Mouse (Mus musculus) c-Kit-positive CD71-negative TER-119-negative erythroid progenitor cells, embryonic 14.5 days (primary cell): ENCODE data around the gene Afmid.
"Not testable (repeated sequence)": the region's sequence is repeated elsewhere in the genome, so short reads cannot be mapped to it uniquely, and the experiment has no call there.

Experiments used
- DNase-seq: peaks from one replicate; pipeline ENCODE4 v3.0.0-alpha.2; 2013; ENCODE audit warnings: low read depth

Afmid gene

DNA sequence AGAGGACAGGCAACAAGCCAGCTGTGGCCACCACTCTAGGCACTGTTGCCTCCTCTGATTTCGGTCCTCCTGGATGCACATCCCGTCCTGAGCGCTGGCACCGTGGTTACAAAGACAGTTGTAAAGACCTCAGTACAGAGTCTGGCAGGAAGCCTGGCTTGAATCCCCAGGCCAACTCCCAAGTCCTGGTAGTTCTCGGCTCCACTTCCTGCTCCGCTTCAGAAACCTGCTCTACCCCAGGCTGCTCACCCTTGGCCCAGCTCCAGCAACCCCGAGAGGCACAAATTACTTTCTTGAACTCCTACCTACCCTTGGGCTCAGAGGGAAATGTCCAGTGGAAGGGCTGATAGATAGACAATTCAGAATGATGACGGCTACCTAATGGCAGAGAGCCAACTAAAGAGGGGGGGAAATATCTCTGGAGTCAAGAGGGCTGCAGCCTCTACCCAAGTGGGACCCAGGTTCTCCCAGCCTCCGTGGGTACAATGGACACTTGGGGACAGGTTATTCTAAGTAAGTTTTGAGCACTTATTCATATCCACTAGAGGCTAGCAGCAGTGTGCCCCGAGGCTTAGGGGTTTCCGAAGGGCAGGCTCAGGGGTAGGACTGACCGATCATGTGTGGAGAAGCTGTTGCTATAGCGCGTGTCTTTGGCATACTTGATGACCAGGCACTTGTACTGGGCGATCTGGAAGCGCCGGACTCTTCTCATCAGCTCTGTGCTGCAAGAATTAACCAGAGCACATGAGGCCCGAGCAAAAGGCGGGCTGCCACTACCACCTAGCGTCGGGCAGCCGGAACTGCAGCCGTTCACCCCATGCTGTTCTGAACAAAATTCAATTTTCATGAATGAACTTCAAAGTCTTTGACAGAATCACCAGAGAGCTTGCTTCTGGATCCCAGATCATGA is 1.4 kb upstream of the Afmid start:
- DNase-seq, result no peak

DNA sequence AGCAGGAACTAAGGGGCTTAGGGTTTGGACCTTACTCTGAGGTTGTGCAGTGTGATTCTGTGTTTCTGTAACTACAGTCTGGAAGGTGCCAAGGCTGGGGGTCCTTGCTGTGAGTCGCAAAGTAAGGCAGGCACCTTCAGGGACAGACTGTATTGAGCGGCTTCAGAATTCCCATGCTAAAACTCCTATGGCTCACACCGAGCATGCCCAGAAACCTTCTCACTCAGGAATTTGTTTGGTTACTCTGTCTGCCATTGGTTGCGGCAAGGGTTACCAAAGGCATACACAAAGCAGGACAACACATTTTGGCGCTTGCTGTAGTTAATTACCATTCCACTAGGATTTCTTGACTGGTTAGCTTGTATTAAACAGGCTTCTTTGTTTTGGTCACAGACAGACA is 440 bp downstream of the Afmid start:
- no peak for DNase-seq

DNA sequence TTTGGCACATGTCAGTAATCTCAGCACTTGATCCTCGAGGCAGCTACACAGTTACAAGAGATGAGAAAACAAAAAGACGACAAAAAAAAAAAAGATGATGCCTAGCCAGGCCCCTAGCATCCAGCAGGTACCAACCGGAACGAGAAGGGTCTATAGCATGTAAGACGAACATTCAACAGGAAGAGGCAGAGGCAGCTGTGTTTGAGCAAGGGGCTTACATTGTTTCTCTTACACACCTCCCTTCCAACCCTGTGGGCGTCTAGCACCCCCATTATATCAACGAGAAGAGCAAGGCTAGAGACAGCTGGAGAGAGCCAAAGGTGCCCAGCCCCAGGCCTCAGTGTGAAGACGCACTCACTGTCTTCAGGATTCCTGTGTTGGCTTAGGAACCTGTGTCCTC is 1.2 kb downstream of the Afmid start:
- no peak for DNase-seq

DNA sequence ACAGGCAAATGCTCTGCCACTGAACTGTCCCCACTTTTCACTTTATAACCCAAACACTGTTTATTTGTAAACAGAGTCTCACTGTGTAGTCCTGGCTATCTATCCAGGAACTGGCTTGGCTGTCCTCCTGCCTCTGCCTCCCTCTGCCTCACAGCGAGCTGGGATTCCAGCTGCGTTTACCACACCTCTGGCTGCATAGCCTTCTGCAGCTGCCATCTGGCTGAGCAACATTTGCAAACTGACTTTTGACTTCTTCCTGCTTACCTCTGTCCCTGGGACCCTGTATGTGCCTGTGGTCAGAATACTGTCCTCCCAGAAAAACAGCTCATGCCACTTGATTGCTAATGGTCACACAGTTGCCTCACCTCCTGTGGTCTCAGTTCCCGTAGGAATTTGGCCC is 1.7 kb downstream of the Afmid start:
- no peak for DNase-seq

DNA sequence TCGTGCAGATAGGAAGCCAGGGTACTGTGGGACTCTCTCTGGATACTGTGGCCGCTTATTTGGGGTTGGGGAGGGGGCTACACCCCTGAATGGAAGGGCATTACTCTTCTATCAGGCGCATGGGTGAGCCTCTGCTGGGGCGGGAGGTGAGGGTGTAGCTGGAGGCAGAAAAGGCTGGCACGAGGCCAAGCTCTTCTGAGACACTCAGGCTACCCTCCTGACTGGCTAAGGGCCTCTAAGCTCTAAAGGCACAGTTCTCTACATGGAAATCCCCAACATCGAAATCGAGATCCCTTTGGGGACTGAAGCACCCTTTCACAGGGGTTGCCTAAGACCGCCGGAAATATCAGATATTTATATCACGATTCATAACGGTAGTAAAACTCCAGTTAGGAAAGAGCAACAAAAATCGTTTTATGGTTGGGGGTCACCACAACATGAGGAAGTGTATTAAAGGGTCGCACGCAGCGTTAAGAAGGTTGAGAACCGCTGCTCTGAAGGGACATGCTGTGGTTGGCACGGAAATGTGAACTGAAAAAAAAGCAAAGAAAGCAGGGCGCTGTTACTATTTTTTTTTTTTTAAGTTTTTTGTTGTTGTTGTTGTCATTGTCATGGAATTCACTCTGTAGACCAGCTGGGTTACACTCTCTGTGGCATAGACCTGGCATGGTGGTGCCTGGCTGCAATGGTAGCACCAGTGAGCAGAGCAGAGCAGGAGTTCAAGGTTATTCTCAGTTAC is 2.6 kb downstream of the Afmid start:
- DNase-seq, result no peak

DNA sequence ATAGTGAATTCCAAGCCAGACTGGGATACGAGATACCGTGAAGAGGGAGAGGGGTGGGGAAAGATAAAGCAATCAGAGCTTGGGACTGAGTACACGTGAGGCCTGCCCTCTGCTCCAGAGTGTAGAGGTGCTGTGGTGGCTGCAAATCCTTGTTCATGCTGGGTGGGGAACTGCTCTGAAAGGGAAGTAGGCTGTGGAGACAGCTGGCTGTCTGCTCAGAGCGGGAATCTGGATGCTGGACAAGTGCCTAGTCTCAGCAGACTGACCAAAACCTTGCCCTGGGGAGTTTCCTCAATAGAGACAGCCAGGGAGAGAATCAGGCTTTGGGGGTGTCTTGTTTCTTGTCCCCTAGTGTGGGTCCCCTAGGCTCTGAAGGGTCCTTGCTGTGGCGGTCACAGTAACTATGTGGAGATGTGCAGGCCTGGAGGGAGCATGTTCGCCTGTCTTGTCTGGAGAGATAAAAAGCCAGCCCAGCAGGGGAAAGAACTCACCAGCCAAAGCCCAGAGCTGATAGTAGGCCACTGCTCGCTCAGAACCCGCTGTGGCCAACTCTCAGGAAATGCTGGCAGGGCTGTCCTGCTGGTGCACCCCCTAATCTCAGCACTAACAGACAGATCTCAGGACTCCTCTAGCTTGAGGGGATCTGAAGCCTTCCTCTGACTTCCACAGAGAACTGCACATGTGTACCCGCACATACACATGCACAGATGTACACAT is 3.3 kb downstream of the Afmid start:
- DNase-seq, result no peak

DNA sequence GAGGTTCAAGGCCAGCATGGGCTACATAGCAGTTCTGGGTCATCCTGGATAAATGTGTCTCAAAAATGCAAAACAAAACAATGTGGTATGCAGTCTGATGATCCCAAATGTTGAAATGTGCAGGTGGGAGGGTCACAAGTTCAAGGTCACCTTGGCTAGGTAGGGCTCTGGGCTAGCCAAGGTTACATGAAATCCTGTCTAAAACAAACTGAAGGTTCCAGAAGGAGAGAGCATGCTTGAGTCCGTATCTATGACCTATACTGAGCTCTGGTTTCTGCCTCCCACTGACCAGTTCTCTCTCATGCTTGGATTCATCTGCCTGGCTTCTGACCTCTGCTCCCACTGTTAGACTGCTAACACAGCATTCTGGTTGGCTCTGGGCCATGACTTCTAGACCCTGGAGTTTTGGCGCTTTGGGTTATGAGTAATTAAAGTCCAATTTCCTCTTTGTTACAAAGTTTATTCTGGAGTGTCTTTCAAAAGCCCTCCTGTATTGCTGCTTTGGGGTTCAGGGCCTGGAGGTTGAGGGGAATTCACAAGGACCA is 4.0 kb downstream of the Afmid start:
- DNase-seq, result no peak

DNA sequence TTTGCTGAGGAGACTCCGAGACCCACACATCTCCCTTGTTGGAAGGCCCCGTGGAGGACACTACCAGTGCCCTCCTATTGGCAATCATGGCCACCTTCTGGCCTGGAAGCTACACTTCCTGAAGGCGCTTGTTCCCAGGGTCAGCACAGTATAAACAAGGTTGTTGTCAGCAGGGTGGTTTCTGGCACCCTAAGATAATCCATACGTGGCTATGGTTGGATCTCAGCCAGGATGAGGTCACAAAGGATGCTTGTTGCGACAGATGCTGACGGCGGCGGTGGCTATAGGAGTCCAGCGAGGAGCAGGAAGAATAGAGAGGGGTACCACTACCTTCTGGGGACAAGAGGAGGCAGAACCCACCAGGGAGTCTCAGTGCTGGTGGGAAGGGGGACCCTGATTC is 4.7 kb downstream of the Afmid start:
- DNase-seq, result no peak

DNA sequence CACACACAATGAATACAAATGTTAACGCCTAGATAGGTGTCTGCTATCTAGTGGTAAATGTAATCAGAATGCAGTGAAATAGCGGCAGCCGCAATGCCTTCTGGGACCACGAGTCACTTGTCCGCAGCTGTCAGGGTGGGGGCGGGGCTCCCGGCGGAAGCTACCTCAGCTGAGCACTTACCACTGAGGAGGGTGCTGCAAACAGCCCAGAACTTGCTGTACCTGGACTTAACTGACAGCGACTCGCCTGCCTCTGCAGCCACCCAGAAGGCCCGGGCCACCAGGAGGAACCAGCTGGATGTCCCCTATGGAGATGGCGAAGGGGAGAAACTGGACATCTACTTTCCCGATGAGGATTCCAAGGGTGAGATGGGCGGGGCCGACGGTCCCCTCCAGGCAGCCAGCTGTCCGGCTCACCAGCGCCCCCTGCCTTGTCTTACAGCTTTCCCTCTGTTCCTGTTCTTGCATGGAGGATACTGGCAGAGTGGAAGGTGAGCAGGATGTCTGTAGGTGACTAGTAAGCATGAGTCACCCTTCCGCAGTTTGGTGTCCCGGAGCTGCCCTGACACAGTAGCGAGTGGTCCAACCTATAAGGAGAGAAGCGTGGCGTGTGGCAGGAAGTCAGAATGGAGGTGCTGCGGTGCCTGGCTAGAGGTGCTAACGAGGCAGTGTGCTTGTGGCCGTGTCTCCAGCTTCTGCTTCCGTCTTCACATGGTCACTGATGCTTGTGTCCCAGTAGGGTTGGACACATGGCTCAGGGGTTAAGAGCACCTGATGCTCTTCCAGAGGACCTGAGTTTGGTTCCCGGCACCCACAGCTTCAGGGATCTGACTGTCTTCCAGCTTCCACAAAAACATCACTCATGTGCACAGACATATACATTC is 6.6 kb downstream of the Afmid start:
- peak; percentile 87 for DNase-seq

DNA sequence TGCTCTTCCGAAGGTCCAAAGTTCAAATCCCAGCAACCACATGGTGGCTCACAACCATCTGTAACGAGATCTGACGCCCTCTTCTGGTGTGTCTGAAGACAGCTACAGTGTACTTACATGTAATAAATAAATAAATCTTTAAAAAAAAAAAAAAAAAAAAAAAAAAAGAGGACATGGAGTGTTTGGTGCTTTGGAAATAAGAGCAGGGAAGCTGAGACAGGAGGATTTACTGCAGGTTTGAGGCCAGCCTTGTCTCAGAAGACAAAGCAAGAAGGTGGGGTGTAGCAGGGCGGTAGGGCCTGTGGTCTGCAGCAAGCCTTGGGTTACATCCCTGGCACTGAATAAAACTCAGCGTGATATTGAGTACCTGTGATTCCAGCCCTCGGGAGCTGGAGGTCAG is 7.8 kb downstream of the Afmid start:
- not testable (repeated sequence) for DNase-seq

DNA sequence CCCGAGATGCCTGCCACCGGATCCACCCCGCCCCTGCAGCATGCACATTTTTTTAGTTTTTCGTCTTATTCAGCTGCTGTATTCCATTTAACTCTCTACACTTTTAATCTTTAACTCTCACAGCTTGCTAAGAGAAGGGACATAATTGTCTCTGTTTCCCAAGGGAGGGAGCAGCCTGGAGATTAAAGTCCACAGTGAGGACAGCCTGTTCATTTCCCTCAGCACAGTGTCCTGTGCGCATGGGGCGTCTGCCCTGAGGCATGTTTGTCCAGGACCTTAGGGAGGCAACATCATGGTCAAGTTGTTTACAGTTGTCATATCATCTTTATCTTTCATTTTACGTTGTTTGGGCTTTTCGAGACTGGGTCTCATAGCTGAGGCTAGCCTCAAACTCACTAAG is 8.4 kb downstream of the Afmid start:
- DNase-seq, result no peak

DNA sequence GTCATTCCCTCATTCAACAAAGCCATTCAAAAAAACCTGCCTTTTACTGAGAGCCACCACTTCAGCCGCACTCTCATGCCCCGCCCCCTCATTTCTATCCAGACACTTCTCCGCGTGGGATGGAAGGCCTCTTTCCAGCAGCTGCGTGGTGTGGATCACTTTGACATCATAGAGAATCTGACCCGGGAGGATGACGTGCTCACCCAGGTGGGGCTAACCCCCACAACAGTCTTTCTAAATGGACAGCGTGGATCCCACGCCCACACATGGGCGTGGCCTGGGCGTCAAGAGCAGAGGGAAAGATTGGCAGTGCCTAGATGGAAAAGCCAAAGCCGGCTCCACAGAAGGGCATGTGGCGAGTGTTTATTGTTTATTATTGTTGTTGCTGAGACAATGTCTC is 10.6 kb downstream of the Afmid start:
- no peak for DNase-seq

DNA sequence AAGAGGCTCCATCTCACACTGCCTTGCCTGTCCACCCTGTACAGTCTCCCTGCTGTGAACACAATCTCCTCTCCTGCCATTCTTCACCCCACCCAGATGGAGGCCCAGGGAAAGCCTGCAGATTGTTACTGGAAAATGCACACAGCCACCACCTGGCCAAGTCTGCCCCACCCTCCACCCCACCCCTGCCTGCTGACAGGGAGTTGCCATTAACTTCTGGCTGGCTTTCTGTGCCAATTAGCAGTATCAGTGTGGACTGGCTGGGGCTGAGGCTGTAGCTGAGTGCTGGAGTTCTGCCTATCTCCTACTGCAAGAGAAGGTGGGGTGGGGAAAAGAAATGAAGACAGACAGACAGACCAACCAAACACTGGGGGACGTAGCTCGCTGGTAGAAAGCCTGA is 12.8 kb downstream of the Afmid start:
- no peak for DNase-seq

DNA sequence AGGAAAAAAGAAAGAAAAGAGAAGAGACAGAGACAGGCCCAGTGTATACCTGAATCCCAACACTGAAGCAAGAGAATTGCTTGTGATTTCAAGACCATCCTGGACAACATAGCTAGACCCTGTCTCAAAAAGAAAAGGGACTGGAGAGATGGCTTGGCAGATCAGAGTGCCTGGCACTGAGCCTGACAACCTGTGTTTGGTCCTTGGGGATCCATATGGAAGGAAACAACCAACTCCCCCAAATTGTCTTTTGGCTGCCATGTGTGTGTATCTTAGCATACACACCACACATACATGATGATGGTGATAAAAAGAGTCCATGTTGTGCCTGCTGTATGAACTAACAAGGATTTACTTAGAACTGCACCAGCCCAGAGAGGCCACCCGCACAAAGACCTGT is 13.3 kb downstream of the Afmid start:
- DNase-seq, result no peak

DNA sequence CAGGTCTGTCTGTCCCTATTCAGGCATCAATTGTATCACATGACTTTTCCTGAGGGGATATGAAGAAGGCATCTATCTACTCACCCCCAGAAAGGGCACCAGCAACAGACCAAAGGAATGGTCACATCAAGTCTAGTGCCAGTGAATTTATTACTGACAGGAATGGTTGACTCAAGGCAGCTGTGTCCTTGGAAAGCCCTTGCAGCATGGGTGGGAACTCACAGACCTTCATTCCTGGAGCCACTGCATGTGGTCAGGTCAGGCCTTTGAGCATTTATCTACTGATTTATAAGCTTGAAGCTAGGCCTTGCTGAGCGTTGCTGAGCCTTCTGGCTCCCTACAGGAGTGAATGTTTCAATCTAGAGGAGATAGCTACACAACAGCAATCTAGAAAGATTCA is 15.2 kb downstream of the Afmid start:
- no peak for DNase-seq

DNA sequence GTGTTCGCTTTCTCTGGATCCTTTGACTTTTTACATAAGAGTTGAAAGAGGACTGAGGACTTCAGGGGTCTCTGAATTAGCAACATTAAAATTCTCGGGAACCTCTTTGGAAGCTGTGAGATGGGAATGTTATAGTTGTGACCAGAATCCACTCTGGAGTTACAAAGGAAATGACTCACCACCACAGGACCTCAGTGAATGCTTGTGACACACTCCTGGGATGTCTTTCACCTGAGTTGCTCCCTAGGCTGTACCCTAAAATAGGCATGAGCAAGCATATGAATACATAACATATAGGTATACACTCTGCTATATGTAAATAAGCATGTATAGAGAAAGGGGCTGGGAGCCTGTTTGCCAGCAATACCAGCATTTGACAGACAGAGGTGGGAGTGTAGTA is 17.7 kb downstream of the Afmid start:
- no peak for DNase-seq

DNA sequence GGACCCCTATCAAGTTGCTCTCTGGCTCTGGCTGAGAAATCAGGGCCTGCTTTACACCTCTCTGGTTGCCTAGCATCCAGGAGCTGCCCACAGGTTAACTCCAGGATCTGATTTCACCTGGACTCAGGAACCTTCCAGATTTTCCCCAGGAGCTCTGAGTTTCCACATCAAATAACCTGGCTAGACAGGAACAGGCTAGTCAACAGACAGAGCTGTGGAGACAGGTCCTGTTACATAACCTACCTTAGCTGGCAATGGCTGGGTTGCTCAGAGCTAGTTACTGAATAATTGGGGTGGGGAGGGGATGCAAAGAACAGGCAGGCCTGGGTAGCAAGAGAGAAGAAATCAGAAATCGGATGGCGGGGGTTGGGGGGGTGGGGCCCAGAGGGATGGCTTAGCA is 19.3 kb downstream of the Afmid start:
- no peak for DNase-seq

DNA sequence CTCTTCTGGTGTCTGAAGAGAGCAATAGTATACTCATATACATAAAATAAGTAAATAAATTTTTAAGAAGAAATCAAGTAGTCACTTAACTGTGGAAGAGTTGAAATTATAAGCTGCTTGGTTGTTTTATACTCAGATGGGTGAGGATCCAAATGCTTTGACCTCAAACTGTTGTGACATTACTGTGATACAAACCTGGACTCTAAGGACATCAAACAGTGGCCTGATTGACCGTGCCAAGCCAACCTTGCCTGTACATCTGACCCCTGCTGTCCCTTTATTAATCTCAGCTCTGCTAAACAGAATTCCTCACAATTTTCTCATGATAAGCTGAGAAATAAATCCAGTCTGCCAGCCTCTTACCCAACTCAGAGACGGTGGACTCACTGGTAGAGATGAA is 19.9 kb downstream of the Afmid start:
- no peak for DNase-seq

DNA sequence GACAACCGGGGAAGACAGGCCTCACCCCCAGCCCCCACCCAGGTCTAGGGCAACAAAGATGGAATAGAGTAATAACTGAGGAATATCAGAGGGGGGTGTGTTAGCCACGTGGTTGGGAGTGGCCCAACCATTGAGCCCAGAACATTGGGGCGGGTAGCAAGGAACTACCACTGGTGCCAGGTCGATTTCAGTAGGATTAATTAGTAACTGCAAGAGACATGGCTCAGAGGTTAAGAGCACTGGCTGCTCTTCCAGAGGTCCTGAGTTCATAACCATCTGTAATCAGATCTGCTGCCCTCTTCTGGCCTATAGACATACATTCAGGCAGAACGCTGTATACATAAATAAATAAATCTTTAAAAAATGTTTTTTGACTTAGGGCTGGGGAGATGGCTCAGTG is 20.9 kb downstream of the Afmid start:
- DNase-seq, result no peak

DNA sequence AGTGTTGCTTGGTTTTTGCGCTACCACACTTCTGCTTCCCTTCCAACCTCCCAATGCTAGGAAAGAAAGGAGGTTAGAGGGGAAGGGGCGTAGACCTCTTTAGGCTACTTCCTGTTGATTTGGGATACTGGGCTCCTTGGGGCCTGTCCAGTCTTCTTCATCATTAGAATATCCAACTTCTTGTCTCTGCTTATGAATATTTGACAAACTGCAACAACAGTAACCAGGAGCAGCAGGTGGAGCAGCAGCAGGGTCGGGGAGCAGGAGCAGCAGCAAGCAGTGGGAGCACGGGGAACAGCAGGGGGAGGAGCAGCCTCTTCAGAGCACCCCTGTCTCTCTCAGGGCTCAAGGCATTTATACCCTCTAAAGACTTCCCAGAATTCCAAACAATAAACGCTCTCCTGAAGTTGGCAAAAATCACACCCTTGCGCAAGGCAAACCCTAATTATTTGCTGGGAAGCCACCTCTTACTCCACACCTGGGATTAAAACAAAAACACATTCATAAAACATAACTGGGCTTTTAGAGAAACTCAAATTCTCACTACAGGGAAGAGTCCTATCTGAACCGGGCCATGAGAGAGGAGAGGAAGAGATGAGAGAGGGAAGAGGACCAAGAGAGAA is 22.0 kb downstream of the Afmid start:
- DNase-seq, result no peak
